Mouse (Mus musculus) hindbrain, embryonic 16.5 days (tissue): ENCODE data around the gene Usp6nl. TPM values are rescaled to one million over a fixed set of nuclear protein-coding genes. Genes with fewer than 3 reads are reported as not detected.

Experiments used
- ATAC-seq: fragments of 200-750 bp; cut with Nextera tagmentation; 2 replicates; pipeline ENCODE4 v1.8.0; 2017; ENCODE audit warnings: moderate TSS enrichment, moderate library complexity
- H3K27ac ChIP-seq: fragments of 300-500 bp; sonication (generic); 2 replicates; pipeline ENCODE4 v1.5.1; 2014; ENCODE audit warnings: low read depth, mild to moderate bottlenecking, control low read depth, low read length, moderate library complexity
- H3K27me3 ChIP-seq: fragments of 300-500 bp; sonication (generic); replicated peaks from 2 replicates; pipeline ENCODE4 v1.6.1; 2014; ENCODE audit warnings: low read length; ENCODE audit not compliant: control insufficient read depth, insufficient read depth
- H3K36me3 ChIP-seq: fragments of 300-500 bp; sonication (generic); 2 replicates; pipeline ENCODE4 v1.6.1; 2014; ENCODE audit warnings: mild to moderate bottlenecking, low read length, moderate library complexity, mixed read lengths; ENCODE audit not compliant: control insufficient read depth, insufficient read depth
- H3K4me1 ChIP-seq: fragments of 300-500 bp; sonication (generic); 2 replicates; pipeline ENCODE4 v1.6.1; 2014; ENCODE audit warnings: low read depth, low read length; ENCODE audit not compliant: control insufficient read depth, insufficient read depth
- H3K4me2 ChIP-seq: fragments of 300-500 bp; sonication (generic); 2 replicates; pipeline ENCODE4 v1.6.1; 2014; ENCODE audit warnings: mild to moderate bottlenecking, low read length, control low read depth, moderate library complexity
- H3K4me3 ChIP-seq: fragments of 300-500 bp; sonication (generic); 2 replicates; pipeline ENCODE4 v1.5.1; 2014; ENCODE audit warnings: mild to moderate bottlenecking, low read length, control low read depth, moderate library complexity
- H3K9ac ChIP-seq: fragments of 300-500 bp; sonication (generic); 2 replicates; pipeline ENCODE4 v1.6.1; 2014; ENCODE audit warnings: low read depth, mild to moderate bottlenecking, control low read depth, low read length, moderate library complexity
- H3K9me3 ChIP-seq: fragments of 300-500 bp; sonication (generic); 2 replicates; pipeline ENCODE4 v1.6.1; 2014; ENCODE audit warnings: mild to moderate bottlenecking, low read length, moderate library complexity; ENCODE audit not compliant: control insufficient read depth
- WGBS: fragments of 180-500 bp; shearing (Covaris S2); extraction: QIAGEN DNeasy Blood & Tissue Kit; methylation state at CpG from one replicate; pipeline ENCODE4 v1.1.7; 2014; 5-methylcytosine and 5-hydroxymethylcytosine counted together
- polyA plus RNA-seq: library from polyadenylated mRNA; unstranded; fragments of >200 nt; fragmentation: Nextera tagmentation; extraction: Ambion mirVana; gene quantifications from 2 replicates; pipeline ENCODE4 v1.2.1, GENCODE M21; 2015

The Usp6nl gene
- polyA plus RNA-seq, 1 experiment from 2014 or later = 6.0 TPM

DNA sequence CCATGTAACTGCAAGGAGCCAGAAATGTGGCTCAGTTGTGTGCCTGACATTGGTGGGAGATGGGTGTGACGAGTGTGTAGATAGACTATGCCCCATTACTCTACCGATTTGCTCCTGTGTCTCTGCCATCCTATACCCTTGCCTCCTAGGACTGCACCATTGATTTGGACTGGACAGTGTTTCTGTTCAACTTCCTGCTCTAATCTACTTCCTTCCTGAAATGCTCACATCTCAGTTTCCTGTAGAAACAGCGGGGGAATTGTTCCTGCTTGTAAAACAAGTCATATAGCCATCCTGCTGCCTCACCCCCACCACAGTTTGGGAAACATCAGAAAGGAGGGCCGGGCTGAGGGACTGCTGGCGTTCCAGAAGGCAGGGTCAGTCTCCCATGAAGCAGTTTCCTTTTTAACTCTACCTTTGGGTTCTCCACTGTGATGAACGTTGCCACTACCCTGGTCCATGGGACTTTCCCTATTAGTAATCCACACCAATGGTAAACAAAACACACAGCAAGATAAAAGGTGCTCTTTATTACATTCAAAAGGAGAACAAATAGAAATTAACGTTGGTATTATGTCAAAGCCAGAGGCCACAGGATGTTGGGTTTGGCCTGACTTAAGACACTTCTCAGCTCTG lies 27.4 kb upstream of the Usp6nl start:
- Histone ChIP-seq H3K9me3 (no peaks in the 10 kb centered on the region), H3K27me3 (no peaks in the 10 kb centered on the region), H3K36me3 (no peaks in the 10 kb centered on the region), H3K4me1 (no peaks in the 10 kb centered on the region), H3K4me3 (no peak overlapping the region), H3K27ac (no peak overlapping the region), H3K9ac (no peak overlapping the region), H3K4me2 (no peak overlapping the region)
- 79% methylated on average over 7 of the region's 7 CpGs for WGBS
- no peak for ATAC-seq

DNA sequence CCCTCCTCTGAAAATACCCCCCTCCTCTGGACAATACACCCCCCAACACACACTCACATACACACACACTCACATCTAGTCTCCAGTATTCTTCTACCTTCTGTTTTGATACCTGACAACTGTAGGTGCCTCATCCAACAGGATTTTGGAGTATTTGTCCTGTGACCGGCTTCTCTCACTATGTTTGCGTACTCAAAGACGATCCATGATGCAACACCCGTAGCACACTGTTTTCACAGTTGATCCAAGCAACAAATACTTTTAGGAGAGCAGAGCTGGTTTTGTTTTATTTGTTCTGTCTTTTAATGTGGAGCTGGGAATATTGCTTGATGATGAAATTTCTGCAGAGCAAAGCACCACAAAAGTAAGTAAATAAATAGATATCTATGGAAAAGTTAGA lies 17.7 kb upstream of the Usp6nl start:
- Histone ChIP-seq H3K27me3 (no peaks in the 10 kb centered on the region), H3K9me3 (no peaks in the 10 kb centered on the region), H3K4me2 (no peak overlapping the region), H3K9ac (no peak overlapping the region), H3K4me1 (no peaks in the 10 kb centered on the region), H3K27ac (no peak overlapping the region), H3K36me3 (no peaks in the 10 kb centered on the region), H3K4me3 (no peak overlapping the region)
- 90% methylated on average over 4 of the region's 4 CpGs for WGBS
- ATAC-seq = no peak

DNA sequence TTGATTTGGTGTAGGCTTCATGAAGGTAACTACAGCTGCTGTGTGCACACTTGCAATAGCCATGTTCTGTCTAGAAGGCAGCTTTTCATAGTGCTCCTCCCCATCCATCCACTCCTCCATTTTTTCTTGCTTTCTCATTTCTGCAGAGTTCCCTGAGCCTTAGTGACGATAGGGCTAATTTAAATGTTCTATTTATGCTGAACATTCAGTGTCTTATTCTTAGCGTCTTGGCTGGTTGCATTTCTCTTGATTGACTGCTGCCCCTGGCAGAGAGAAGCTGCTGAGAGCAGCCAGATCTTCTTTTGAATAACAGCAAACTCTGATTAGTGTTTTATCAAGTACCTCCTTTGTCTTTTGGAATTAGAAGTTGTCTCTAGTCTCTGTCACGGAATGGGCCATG lies 15.6 kb upstream of the Usp6nl start:
- H3K9ac ChIP-seq = no peak overlapping the region
- H3K27me3 ChIP-seq = no peaks in the 10 kb centered on the region
- H3K4me1 ChIP-seq = no peaks in the 10 kb centered on the region
- WGBS = 52% methylated on average over 3 of the region's 3 CpGs
- no peak overlapping the region for H3K4me3 ChIP-seq
- no peak overlapping the region for H3K4me2 ChIP-seq
- H3K27ac ChIP-seq = no peak overlapping the region
- no peaks in the 10 kb centered on the region for H3K36me3 ChIP-seq
- ATAC-seq = no peak
- H3K9me3 ChIP-seq = no peaks in the 10 kb centered on the region

DNA sequence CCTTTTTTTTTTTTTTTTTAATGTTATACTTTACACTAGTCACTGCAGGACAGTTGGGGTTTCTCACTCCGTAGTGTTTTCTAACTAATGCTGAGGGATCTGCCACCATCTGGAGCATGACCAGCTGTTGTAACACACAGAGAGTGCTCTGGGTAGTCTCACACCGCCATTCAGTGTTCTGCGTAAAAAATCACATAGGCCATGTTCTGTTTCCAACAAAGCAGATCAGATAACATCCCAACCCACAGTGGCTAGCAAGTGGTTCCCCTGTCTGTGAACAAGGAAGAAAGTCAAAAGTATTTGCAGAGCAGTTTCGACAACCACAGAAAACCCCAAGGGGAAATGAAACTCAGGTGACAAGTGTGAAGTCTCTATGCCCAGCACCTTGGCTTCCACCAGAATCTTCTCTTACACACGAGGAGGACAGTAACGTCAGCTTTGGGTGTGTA lies 13.1 kb upstream of the Usp6nl start:
- no peak overlapping the region for H3K4me2 ChIP-seq
- H3K4me1 ChIP-seq = no peaks in the 10 kb centered on the region
- no peaks in the 10 kb centered on the region for H3K27me3 ChIP-seq
- no peak for ATAC-seq
- H3K4me3 ChIP-seq = no peak overlapping the region
- no peaks in the 10 kb centered on the region for H3K36me3 ChIP-seq
- no peaks in the 10 kb centered on the region for H3K9me3 ChIP-seq
- H3K9ac ChIP-seq = no peak overlapping the region
- no peak overlapping the region for H3K27ac ChIP-seq
- 82% methylated on average over 6 of the region's 6 CpGs for WGBS

DNA sequence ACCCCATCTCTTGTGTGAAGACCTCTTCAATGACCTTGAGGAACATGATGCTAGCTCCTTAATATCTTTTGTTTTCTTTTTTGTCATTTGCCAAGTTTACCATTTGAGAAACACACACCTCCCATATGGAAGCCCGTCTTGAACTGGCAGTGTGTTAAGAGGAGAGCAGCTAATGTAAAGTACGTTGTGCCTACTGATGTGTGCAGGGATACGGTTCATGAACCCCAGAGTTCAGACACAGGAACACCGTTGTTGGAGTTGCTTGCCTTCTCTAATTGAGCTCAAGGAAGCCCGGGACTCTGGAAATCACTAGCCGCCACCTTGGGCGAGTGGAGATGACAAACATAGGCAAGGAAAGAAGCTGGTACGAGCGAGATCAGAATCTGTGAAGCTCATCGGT lies 9.7 kb upstream of the Usp6nl start:
- no peak overlapping the region for H3K9ac ChIP-seq
- no peak overlapping the region for H3K4me3 ChIP-seq
- 86% methylated on average over 10 of the region's 10 CpGs for WGBS
- no peaks in the 10 kb centered on the region for H3K4me1 ChIP-seq
- no peak for ATAC-seq
- no peaks in the 10 kb centered on the region for H3K36me3 ChIP-seq
- no peaks in the 10 kb centered on the region for H3K27me3 ChIP-seq
- H3K9me3 ChIP-seq = no peaks in the 10 kb centered on the region
- no peak overlapping the region for H3K27ac ChIP-seq
- H3K4me2 ChIP-seq = no peak overlapping the region

DNA sequence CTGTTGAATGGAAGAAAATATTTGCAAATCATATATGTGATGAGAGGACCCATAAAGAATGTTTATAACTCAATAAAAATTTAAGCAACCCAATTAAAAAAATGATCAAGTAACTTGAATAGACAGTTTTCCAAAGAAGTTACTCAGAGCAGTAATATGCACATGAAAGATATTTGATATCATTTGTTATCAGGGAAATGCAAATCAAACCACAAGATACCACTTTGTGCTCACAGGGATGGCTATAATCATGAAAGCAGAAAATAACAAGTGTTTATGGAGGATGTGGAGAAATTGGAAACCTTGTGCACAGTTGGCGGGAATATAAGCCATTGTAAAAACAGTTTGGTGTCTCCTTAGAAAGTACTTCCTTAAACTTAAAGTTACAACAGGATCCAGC lies 8.7 kb upstream of the Usp6nl start:
- Histone ChIP-seq H3K27me3 (no peaks in the 10 kb centered on the region), H3K9ac (no peak overlapping the region), H3K4me2 (no peak overlapping the region), H3K36me3 (no peaks in the 10 kb centered on the region), H3K27ac (no peak overlapping the region), H3K4me3 (no peak overlapping the region), H3K9me3 (no peaks in the 10 kb centered on the region), H3K4me1 (no peaks in the 10 kb centered on the region)
- no peak for ATAC-seq
- WGBS = 82% methylated on average over 1 of the region's 1 CpGs

DNA sequence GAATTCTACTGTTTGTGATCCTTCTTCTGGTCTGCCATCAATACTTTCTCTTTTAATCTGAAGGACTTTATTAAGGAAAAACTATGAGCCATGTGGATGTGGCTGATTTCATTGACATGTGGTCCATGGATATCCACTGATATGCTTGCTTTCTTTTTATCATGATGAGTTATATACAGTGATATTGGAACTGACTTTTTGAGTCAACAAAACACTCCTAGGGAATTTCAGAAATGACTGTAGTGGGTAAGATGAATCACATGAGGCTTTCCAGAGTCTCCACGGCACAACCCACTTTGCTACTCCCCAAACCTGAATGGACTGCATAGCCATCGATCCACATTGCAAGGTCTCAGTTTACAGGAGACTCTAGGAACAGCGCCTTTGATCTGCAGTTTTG lies 2.3 kb upstream of the Usp6nl start:
- H3K27ac ChIP-seq = no peak overlapping the region
- peaks cover 13% of the 10 kb centered on the region for H3K4me1 ChIP-seq
- H3K4me3 ChIP-seq = no peak overlapping the region
- H3K4me2 ChIP-seq = no peak overlapping the region
- H3K27me3 ChIP-seq = no peaks in the 10 kb centered on the region
- ATAC-seq = no peak
- 88% methylated on average over 3 of the region's 3 CpGs for WGBS
- no peaks in the 10 kb centered on the region for H3K36me3 ChIP-seq
- no peaks in the 10 kb centered on the region for H3K9me3 ChIP-seq
- H3K9ac ChIP-seq = no peak overlapping the region

DNA sequence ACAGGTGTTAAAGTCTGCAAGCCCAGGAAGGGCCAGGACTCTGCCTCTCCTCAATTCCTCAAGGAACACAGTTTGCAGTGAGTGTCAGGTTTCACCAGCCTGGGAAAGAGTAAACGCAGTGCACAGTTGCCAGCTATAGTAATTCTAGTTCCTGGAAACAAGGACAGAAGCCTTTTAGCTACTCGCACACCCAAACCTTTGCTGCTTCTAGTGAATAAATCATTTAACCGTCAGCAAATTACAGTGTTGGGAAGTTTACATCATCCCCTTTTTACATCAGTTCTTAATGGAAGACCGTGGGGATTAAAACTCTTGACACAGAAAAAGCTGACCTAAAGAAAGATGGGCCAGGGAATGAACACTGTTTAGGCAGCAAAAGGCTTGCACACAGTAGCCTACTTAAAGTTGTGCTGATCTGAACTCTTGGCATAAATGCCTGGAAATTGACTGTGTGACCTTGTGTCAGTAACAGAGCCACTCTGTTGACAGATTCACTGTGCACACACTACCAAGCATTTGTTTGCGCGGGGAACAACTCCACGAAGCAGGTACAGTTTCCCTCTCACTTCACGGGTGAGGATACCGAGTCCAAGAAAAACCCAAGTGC lies 595 bp upstream of the Usp6nl start:
- H3K4me3 ChIP-seq = peak overlapping the region; percentile 94
- 11% methylated on average over 9 of the region's 9 CpGs for WGBS
- peak overlapping the region; percentile 98 for H3K9ac ChIP-seq
- H3K36me3 ChIP-seq = no peaks in the 10 kb centered on the region
- H3K4me1 ChIP-seq = peaks cover 13% of the 10 kb centered on the region
- H3K27me3 ChIP-seq = no peaks in the 10 kb centered on the region
- peak overlapping the region; percentile 82 for H3K4me2 ChIP-seq
- peak overlapping the region; percentile 98 for H3K27ac ChIP-seq
- H3K9me3 ChIP-seq = no peaks in the 10 kb centered on the region
- ATAC-seq = no peak

DNA sequence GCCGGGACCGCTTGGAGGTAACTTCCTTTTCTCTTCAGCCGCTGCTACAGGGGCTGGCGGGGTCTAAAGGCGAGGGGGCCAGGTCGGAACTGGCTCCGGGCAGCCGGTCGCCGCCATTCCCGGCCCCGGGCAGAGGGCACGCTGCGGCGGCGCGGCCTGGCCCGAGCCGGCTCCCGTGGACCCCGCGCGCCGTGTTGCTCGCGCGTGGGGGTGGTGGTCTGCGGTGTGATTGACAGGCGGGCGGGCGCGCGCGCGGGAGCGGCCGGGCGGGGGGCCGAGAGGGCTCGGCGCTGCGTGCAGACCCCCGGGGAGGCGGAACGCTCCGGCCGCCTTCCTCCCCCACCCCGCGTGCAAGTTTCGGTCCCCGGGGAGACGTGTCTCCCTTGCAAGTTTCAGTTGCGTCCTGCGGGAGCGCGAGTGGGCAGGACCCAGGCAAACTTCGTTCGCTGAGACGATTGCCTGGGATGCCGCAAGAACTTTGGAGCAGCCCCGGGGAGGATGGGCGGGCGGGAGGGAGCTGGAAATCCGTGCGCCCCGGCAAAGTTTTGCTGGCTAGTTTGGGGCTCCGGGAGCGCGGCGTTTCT lies 563 bp downstream of the Usp6nl start:
- H3K4me1 ChIP-seq = peaks cover 13% of the 10 kb centered on the region
- H3K36me3 ChIP-seq = no peaks in the 10 kb centered on the region
- ATAC-seq = peak; percentile 87
- H3K9ac ChIP-seq = peak overlapping the region; percentile 98
- no peaks in the 10 kb centered on the region for H3K27me3 ChIP-seq
- under 1% methylated on average over 59 of the region's 70 CpGs for WGBS
- H3K4me3 ChIP-seq = peak overlapping the region; percentile 94
- H3K9me3 ChIP-seq = no peaks in the 10 kb centered on the region
- H3K27ac ChIP-seq = peak overlapping the region; percentile 98
- peak overlapping the region; percentile 82 for H3K4me2 ChIP-seq
